Mouse (Mus musculus) heart, adult 8-10 months (tissue): ENCODE results near the gene Gpn3. TPM values are rescaled to one million over a fixed set of nuclear protein-coding genes. Genes with fewer than 3 reads are reported as not detected.
A peak's percentile ranks its signal among the peaks of the same experiment; 100 is the strongest.
"Not testable (repeated sequence)": the region's sequence is repeated elsewhere in the genome, so short reads cannot be mapped to it uniquely, and the experiment has no call there.

Source experiments
- DNase-seq: peaks from one replicate; pipeline ENCODE4 v3.0.0; 2022; ENCODE audit warnings: low spot score
- total RNA-seq, 4 experiments: library from RNA; stranded (reverse); gene quantifications; 2 replicates each; pipeline ENCODE4 v1.2.4; 2022

The Gpn3 gene
- total RNA-seq, 4 experiments from 2014 or later = 25.3 to 32.1 (median 30.4) TPM

GRCm38 (mm10) chr5:122390671-122391070 lies 19.0 kb downstream of the Gpn3 start:
- no peak for DNase-seq

- DNase-seq = no peak
These were observed 19.6 kb downstream of the Gpn3 start for GRCm38 (mm10) chr5:122391178-122391785.

GRCm38 (mm10) chr5:122391786-122392180 lies 20.1 kb downstream of the Gpn3 start, which contains the start of gene Arpc3:
Gene Arpc3, plus strand, starts transcription at chr5:122391878.
- peak; percentile 89 for DNase-seq

- no peak for DNase-seq
These were observed 20.7 kb downstream of the Gpn3 start for GRCm38 (mm10) chr5:122392227-122393004.

- no peak for DNase-seq
These were observed 22.2 kb downstream of the Gpn3 start for GRCm38 (mm10) chr5:122393887-122394286.

GRCm38 (mm10) chr5:122396791-122397190 lies 25.1 kb downstream of the Gpn3 start:
- DNase-seq = peak; percentile 81

GRCm38 (mm10) chr5:122397495-122397894 lies 25.8 kb downstream of the Gpn3 start:
- no peak for DNase-seq

- DNase-seq = no peak
These were observed 28.2 kb downstream of the Gpn3 start for GRCm38 (mm10) chr5:122399871-122400270.

GRCm38 (mm10) chr5:122400628-122401302 lies 29.1 kb downstream of the Gpn3 start:
- DNase-seq = peak; percentile 92

GRCm38 (mm10) chr5:122401303-122401640 lies 29.6 kb downstream of the Gpn3 start:
- DNase-seq = peak; percentile 75

GRCm38 (mm10) chr5:122402160-122402559 lies 30.5 kb downstream of the Gpn3 start:
- DNase-seq = no peak

- DNase-seq = peak; percentile 87
These were observed 31.1 kb downstream of the Gpn3 start for GRCm38 (mm10) chr5:122402772-122403171.

- no peak for DNase-seq
These were observed 31.7 kb downstream of the Gpn3 start for GRCm38 (mm10) chr5:122403362-122403761.

GRCm38 (mm10) chr5:122405537-122405936 lies 33.9 kb downstream of the Gpn3 start:
- DNase-seq = no peak

GRCm38 (mm10) chr5:122409692-122410645 lies 38.3 kb downstream of the Gpn3 start:
- DNase-seq = no peak

GRCm38 (mm10) chr5:122411892-122412291 lies 40.2 kb downstream of the Gpn3 start:
- DNase-seq = no peak

- DNase-seq = no peak
These were observed 41.1 kb downstream of the Gpn3 start for GRCm38 (mm10) chr5:122412826-122413225.

- DNase-seq = no peak
These were observed 42.7 kb downstream of the Gpn3 start for GRCm38 (mm10) chr5:122414351-122414750.

- no peak for DNase-seq
These were observed 43.8 kb downstream of the Gpn3 start for GRCm38 (mm10) chr5:122415465-122415864.

GRCm38 (mm10) chr5:122420676-122421075 lies 49.0 kb downstream of the Gpn3 start:
- not testable (repeated sequence) for DNase-seq

- no peak for DNase-seq
These were observed 49.8 kb downstream of the Gpn3 start, which contains the start of gene Anapc7 for GRCm38 (mm10) chr5:122421271-122422068. Gene Anapc7, plus strand, starts transcription at chr5:122421693.
